Mouse (Mus musculus) testis, adult 2 months (tissue): Measurements from ENCODE around the gene Errfi1. TPM values are rescaled to one million over a fixed set of nuclear protein-coding genes. Genes with fewer than 3 reads are reported as not detected.

Experiments
- H3K27ac ChIP-seq: fragments of 200-500 bp; 2 replicates; pipeline ENCODE4 v1.5.1; 2012; ENCODE audit warnings: low read depth, low read length; ENCODE audit not compliant: control insufficient read depth, insufficient read depth
- H3K27me3 ChIP-seq: fragments of 200-500 bp; 2 replicates; pipeline ENCODE4 v1.6.1; 2012; ENCODE audit warnings: mild to moderate bottlenecking, low read length, moderate library complexity; ENCODE audit not compliant: control insufficient read depth, insufficient read depth
- H3K36me3 ChIP-seq: fragments of 200-500 bp; 2 replicates; pipeline ENCODE4 v1.6.1; 2012; ENCODE audit warnings: mild to moderate bottlenecking, low read length; ENCODE audit not compliant: control insufficient read depth, insufficient read depth
- H3K4me1 ChIP-seq: fragments of 200-500 bp; 2 replicates; pipeline ENCODE4 v1.6.1; 2012; ENCODE audit warnings: low read length; ENCODE audit not compliant: control insufficient read depth, insufficient read depth
- H3K4me3 ChIP-seq: fragments of 200-500 bp; 2 replicates; pipeline ENCODE4 v1.5.1; 2012; ENCODE audit warnings: low read depth, mild to moderate bottlenecking, low read length, moderate library complexity, mixed read lengths; ENCODE audit not compliant: control insufficient read depth
- CTCF ChIP-seq: fragments of 200-500 bp; IDR thresholded peaks from 2 replicates; pipeline ENCODE4 v1.5.1; 2012; ENCODE audit warnings: low read depth, mild to moderate bottlenecking, inconsistent platforms, low read length, moderate library complexity; ENCODE audit not compliant: control insufficient read depth, insufficient read depth, insufficient replicate concordance
- POLR2A ChIP-seq: fragments of 200-500 bp; IDR thresholded peaks from 2 replicates; pipeline ENCODE4 v1.6.1; 2012; ENCODE audit warnings: low read depth, mild to moderate bottlenecking, inconsistent platforms, low read length, moderate library complexity; ENCODE audit not compliant: control insufficient read depth
- polyA plus RNA-seq: library from polyadenylated mRNA; depleted of rRNA; stranded (reverse); fragments of >200 nt; gene quantifications from 2 replicates; pipeline ENCODE4 v1.2.3, GENCODE M21; 2012

Gene Errfi1
- polyA plus RNA-seq, 1 experiment = 10.6 TPM

DNA sequence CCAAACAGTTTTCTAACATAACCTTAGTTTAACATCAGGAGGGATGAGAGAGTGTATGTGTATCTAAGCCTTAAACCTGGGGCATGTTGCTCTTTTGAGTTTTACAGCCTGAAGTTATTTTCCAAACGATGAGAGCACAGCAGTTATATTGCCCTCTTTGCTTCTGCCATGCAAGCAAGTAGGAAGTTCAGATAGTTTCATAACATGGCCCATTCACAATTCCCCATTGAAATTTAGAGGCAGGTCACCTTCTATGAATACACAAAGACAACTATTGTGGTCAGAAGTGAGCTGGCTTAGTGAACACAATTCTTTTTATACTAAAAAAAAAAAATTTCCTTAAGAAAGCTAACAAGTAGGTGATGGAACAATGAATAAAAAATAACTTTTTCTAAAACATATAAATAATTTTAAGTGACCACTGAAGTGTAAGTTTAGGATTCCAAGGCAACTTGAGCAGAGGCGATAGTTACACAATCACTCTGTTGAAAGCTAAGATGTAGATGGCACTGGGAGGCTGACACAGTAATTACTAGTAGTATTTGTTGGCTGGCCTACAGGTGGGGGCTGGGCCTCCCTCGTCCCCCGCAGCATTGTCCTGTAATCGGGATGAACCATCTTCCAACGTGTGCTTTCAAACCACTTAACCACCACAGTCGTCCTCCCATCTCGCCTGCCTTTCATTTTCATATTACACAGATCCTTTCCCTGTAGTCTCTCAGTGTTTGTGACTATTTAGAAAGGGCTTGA lies 9.1 kb downstream of the Errfi1 start:
- Histone ChIP-seq H3K27me3 (no peaks in the 10 kb centered on the region), H3K27ac (no peak overlapping the region), H3K36me3 (peaks cover 2% of the 10 kb centered on the region), H3K4me3 (no peak overlapping the region), H3K4me1 (peaks cover 2% of the 10 kb centered on the region; the same call in 1 of the 2 replicates)
- TF ChIP-seq POLR2A (no peak), CTCF (no peak)

DNA sequence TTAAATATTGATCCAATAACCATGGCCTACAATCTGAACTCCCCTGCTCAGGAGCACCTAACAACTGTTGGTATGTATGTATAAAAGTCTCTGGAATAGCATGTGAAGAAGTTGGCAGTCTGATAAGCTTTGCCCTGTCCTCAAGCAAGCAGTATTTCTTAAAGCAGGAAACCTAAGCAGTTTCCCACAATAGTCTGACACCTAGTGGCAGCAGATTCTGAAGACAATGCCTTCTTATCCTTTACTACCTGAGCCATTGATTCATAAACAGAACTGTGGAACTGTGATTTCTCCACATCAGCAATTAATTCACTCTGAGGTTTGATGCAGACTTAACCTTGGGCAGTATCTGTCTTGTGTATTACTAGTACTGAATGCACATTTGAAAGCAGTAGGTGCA lies 11.7 kb downstream of the Errfi1 start:
- Histone ChIP-seq H3K27me3 (no peaks in the 10 kb centered on the region), H3K36me3 (peaks cover 2% of the 10 kb centered on the region), H3K4me1 (peaks cover 5% of the 10 kb centered on the region), H3K27ac (no peak overlapping the region), H3K4me3 (no peak overlapping the region)
- no peak for TF ChIP-seq CTCF
- TF ChIP-seq POLR2A = no peak

DNA sequence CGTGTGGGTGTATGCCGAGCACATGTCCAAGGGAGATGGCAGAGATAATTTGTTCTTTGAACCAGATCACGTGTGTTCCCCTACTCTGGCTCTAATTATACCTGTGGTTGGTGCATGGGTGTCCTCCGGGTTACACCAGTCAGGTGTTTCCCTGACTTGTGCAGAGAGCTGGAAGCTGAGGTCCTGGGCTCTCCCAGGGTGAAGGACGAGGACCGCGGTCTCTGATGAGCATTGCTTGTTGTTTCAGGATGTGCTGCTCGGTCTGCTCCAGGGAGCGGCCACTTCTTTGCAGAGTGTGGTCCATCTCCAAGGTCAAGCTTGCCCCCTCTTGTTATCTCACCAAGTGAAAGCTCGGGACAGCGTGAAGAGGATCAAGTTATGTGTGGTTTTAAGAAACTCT lies 12.3 kb downstream of the Errfi1 start:
- Histone ChIP-seq H3K27me3 (no peaks in the 10 kb centered on the region), H3K36me3 (peaks cover 2% of the 10 kb centered on the region), H3K4me3 (no peak overlapping the region), H3K4me1 (peaks cover 7% of the 10 kb centered on the region), H3K27ac (no peak overlapping the region)
- no peak for TF ChIP-seq CTCF
- TF ChIP-seq POLR2A = no peak

DNA sequence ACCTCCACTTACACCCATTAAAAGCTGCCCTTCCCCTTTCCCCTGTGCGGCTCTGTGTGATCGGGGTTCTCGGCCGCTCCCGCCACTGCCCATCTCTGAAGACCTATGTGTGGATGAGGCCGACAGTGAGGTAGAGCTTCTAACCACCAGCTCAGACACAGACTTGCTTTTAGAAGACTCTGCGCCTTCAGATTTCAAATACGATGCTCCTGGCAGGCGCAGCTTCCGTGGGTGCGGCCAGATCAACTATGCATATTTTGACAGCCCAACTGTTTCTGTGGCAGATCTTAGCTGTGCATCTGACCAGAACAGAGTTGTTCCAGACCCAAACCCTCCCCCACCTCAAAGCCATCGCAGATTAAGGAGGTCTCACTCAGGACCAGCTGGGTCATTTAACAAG lies 12.8 kb downstream of the Errfi1 start:
- TF ChIP-seq CTCF = no peak
- no peak for TF ChIP-seq POLR2A
- Histone ChIP-seq H3K4me3 (no peak overlapping the region), H3K27me3 (no peaks in the 10 kb centered on the region), H3K27ac (no peak overlapping the region), H3K36me3 (peaks cover 2% of the 10 kb centered on the region), H3K4me1 (peaks cover 10% of the 10 kb centered on the region)

DNA sequence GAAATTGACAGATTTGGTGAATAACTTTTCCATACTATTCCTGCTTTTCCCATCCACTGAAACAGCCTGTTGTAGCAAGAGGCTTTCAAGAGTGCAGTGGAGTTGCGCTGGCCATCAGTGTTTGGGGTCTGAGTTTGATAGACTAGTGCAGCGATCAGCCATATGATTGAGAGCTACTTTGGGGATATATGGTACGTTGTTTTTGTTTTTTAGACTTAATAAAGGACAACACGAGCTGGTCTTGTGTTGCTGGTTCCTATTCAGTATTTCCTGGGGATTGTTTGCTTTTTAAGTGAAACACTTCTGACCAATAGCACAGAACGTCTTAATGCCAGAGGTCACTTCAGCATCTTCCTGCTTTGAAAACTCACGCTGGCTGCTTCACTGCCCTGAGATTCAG lies 14.4 kb downstream of the Errfi1 start:
- no peak overlapping the region for H3K27ac ChIP-seq

DNA sequence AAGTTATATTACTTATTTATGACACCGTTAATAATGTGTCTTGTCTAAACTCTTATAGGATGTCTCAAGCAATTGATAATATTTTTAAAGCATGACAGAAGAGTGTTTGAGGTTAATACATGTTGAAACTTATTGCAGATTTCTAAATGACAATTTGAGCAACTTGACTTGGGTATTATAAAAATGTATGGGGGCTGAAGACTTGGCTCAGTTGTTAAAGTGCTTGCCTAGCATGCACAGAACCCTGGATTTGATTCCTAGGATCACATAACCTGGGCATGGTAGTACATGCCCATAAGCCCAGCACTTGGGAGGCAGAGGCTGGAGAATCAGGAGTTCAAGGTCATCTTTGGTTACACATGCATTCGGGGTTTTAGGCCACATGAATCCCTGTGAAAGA lies 15.1 kb downstream of the Errfi1 start:
- H3K36me3 ChIP-seq = peaks cover 2% of the 10 kb centered on the region
- H3K4me3 ChIP-seq = no peak overlapping the region
- H3K27ac ChIP-seq = peak overlapping the region; percentile 1
- peaks cover 10% of the 10 kb centered on the region for H3K4me1 ChIP-seq
- no peaks in the 10 kb centered on the region for H3K27me3 ChIP-seq
- TF ChIP-seq CTCF = no peak

More for the DNA sequence above, 14.4 kb downstream of the Errfi1 start:
- Histone ChIP-seq H3K36me3 (peaks cover 2% of the 10 kb centered on the region), H3K4me3 (no peak overlapping the region), H3K27me3 (no peaks in the 10 kb centered on the region), H3K4me1 (peaks cover 10% of the 10 kb centered on the region)
- TF ChIP-seq CTCF (no peak), POLR2A (no peak)

DNA sequence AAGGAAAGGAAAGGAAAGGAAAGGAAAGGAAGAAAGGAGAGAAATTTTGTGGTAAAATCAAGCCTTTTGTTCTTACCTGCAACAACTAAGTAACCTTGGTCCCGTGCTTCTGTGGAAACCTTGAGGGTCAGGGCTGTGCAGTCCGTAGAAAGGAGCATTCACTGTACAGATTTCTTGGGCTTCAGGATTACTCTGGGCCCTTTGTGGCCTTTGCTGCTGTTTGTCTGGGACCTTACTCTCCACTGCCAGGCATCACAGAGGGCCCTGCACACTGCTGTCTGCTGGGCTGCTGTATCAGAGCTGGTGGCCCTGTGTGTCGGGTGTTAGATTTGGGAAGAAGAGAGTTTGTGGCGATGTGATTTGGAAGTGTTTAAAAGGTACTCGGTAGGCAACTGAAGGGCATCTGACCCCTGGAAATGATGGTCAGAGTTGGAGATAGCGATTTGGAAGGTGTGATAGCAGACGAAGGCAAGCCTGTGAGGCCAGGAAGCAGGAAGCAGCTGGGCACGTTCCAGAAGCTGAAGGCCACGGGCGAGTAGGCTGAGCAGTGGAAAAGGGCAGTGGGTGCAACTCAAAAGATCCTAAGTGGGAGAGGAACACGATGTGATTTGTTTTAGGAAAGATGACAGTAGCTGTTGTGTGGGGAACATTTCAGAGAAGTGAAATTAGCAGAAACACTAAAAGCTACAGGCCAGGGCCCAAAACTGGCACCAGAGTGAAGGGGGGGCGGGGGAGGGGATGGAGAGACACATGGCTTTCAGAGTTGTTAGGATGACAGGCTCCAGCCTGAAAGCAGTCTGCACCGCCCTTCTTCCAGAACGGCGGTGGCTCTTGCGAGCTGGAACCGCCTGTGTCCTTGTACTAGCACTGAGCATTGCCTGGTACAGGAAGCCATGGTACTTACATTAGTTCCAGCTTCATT lies 15.8 kb downstream of the Errfi1 start:
- Histone ChIP-seq H3K36me3 (peaks cover 2% of the 10 kb centered on the region), H3K4me1 (peaks cover 10% of the 10 kb centered on the region), H3K27ac (peak overlapping the region; percentile 74), H3K27me3 (no peaks in the 10 kb centered on the region), H3K4me3 (no peak overlapping the region)
- no peak for TF ChIP-seq POLR2A
- TF ChIP-seq CTCF = no peak
